Mouse (Mus musculus) liver, postnatal 0 days (tissue): ENCODE measurements around the gene Hnf1a. TPM values are rescaled to one million over a fixed set of nuclear protein-coding genes. Genes with fewer than 3 reads are reported as not detected.

Experiments
- ATAC-seq: fragments of 200-750 bp; cut with Nextera tagmentation; 2 replicates; pipeline ENCODE4 v1.8.0; 2017; ENCODE audit warnings: mild to moderate bottlenecking, moderate library complexity
- DNase-seq: peaks from one replicate; pipeline ENCODE4 v3.0.0-alpha.2; 2016
- H3K27ac ChIP-seq: fragments of 300-500 bp; sonication (generic); 2 replicates; pipeline ENCODE4 v1.5.1; 2014; ENCODE audit warnings: antibody characterized with exemption, moderate library complexity, mild to moderate bottlenecking, low read depth
- H3K27me3 ChIP-seq: fragments of 300-500 bp; sonication (generic); 2 replicates; pipeline ENCODE4 v1.6.1; 2014; ENCODE audit warnings: low read length, control low read depth, mixed read lengths; ENCODE audit not compliant: insufficient read depth
- H3K36me3 ChIP-seq: fragments of 300-500 bp; sonication (generic); replicated peaks from 2 replicates; pipeline ENCODE4 v1.6.1; 2014; ENCODE audit warnings: mild to moderate bottlenecking, control low read depth, low read length, moderate library complexity, mixed read lengths; ENCODE audit not compliant: insufficient read depth
- H3K4me1 ChIP-seq: fragments of 300-500 bp; sonication (generic); 2 replicates; pipeline ENCODE4 v1.6.1; 2014; ENCODE audit warnings: antibody characterized with exemption, mild to moderate bottlenecking, control low read depth; ENCODE audit not compliant: insufficient read depth
- H3K4me2 ChIP-seq: fragments of 300-500 bp; sonication (generic); 2 replicates; pipeline ENCODE4 v1.6.1; 2014; ENCODE audit warnings: low read depth, mild to moderate bottlenecking, low read length, moderate library complexity, mixed read lengths
- H3K4me3 ChIP-seq: fragments of 300-500 bp; sonication (generic); 2 replicates; pipeline ENCODE4 v1.5.1; 2014; ENCODE audit warnings: low read depth, low read length
- H3K9ac ChIP-seq: fragments of 300-500 bp; sonication (generic); replicated peaks from 2 replicates; pipeline ENCODE4 v1.6.1; 2014; ENCODE audit warnings: mild to moderate bottlenecking, moderate library complexity
- H3K9me3 ChIP-seq: fragments of 300-500 bp; sonication (generic); 2 replicates; pipeline ENCODE4 v1.6.1; 2016; ENCODE audit warnings: mild to moderate bottlenecking, control low read depth, low read length, mixed read lengths
- CTCF ChIP-seq: sonication (generic); IDR thresholded peaks from 2 replicates; pipeline ENCODE4 v1.5.1; 2016; ENCODE audit warnings: antibody characterized with exemption, low read depth
- EP300 ChIP-seq: IDR thresholded peaks from 2 replicates; pipeline ENCODE4 v1.6.1; 2016; ENCODE audit warnings: antibody characterized with exemption, low read depth, mild to moderate bottlenecking
- WGBS: fragments of 180-500 bp; shearing (Covaris S2); extraction: QIAGEN DNeasy Blood & Tissue Kit; methylation state at CpG from one replicate; pipeline ENCODE4 v1.1.7; 2014; ENCODE audit not compliant: insufficient replicate concordance; 5-methylcytosine and 5-hydroxymethylcytosine counted together
- polyA plus RNA-seq: library from polyadenylated mRNA; unstranded; fragments of >200 nt; fragmentation: Nextera tagmentation; extraction: Ambion mirVana; gene quantifications from 2 replicates; pipeline ENCODE4 v1.2.1, GENCODE M21; 2015

Hnf1a gene
- polyA plus RNA-seq, 1 experiment from 2014 or later = 5.6 TPM

DNA sequence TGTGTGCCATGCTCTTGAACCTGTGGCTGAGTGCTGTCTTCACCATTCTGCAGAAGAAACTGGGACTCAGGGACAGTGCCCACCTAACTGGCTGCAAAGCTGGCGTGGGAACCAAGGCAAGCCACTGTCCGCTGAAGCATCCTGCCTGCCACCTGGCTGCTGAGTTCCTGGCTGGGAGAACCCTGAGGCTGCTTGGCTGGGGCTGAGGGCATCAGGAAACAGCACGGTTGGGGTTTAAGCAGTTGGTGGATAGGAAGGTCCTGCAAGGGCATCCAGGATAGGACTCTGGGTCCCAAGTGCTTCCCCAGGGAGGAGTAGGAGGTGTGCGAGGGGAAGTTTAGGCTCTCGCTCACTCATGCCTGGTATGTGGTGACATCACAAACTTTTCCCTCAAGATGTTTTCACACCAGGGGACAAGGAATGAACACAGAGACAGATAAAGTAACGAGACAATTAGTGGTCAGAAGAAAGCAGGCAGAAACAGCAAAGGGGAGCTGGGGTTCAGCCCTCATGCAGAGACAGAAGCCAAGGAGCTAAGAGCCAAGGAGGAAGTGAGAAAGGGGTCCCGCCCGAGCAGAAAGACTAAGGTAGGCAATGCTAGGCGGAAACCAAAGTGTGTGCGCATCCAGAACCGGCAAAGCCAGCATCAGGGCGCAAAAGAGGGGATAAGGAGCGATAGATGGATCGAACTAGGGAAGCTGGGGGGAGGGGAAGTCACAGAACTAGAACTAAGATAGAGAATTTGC lies 3.2 kb downstream of the Hnf1a start:
- Histone ChIP-seq H3K9me3 (no peaks in the 10 kb centered on the region), H3K4me2 (peak overlapping the region; percentile 64), H3K4me3 (no peak overlapping the region), H3K4me1 (peaks cover 16% of the 10 kb centered on the region), H3K9ac (no peak overlapping the region), H3K27me3 (no peaks in the 10 kb centered on the region), H3K36me3 (no peaks in the 10 kb centered on the region), H3K27ac (no peak overlapping the region)
- TF ChIP-seq CTCF = no peak
- TF ChIP-seq EP300 = no peak
- DNase-seq = no peak
- ATAC-seq = no peak
- WGBS = 32% methylated on average over 14 of the region's 14 CpGs

DNA sequence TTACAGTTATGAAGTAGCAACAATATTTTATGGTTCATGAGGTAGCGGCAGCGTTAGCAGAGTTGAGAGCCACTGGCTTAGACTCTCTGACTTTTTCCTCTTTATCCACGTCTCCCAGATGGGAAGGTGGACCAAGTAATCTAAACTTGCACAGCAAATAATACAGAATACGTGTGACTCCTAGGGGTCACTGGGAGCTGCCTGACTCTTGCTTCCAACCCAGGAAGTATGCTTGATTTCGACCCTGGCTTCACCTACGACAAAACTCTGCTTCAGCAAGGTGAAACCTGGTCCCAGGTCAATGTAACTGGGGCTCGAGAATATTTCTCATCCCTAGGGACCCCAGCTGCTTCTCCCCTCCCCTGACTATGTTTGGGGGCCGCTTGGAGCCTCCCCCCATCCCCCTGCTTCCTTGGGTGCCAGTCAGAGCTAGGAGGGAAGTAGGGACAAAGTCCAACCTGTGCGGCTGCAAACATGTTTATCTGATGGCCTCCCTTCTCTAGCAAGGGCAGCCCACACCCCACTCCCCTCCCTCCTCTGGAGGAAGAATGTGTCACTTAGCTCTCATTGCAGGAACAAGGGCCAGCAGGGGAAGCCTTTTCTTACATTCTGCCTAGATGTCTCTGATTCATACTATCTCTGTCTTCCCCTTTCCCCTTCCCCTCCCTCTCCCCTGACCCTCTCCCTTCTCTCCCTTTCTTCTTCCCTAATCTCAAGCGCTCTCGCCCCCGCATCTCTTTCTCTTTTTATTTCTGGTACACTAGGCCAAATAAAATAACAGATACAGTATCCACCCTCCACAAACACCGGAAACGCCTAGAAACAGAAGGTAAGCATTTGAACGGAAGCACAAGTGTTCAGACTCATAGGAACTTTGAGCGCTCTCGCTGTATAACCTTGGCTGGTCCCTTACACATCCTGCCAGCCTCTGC lies 5.7 kb downstream of the Hnf1a start:
- no peaks in the 10 kb centered on the region for H3K36me3 ChIP-seq
- H3K27me3 ChIP-seq = no peaks in the 10 kb centered on the region
- H3K27ac ChIP-seq = peak overlapping the region; percentile 70
- no peaks in the 10 kb centered on the region for H3K9me3 ChIP-seq
- no peak overlapping the region for H3K4me3 ChIP-seq
- peak overlapping the region; percentile 61 for H3K4me2 ChIP-seq
- ATAC-seq = peak; percentile 35; the same call in 1 of the 2 replicates
- no peak for DNase-seq
- WGBS = 36% methylated on average over 17 of the region's 17 CpGs
- peak overlapping the region; percentile 34 for H3K9ac ChIP-seq
- H3K4me1 ChIP-seq = peaks cover 16% of the 10 kb centered on the region
- TF ChIP-seq CTCF = no peak
- no peak for TF ChIP-seq EP300

GRCm38 (mm10) chr5:114964315-114964966 lies 6.5 kb downstream of the Hnf1a start:
- Histone ChIP-seq H3K4me3 (no peak overlapping the region), H3K27ac (peak overlapping the region; percentile 70), H3K27me3 (no peaks in the 10 kb centered on the region), H3K9ac (peak overlapping the region; percentile 34), H3K36me3 (peaks cover 7% of the 10 kb centered on the region; the same call in 1 of the 2 replicates), H3K4me2 (peak overlapping the region; percentile 61), H3K4me1 (peaks cover 16% of the 10 kb centered on the region), H3K9me3 (no peaks in the 10 kb centered on the region)
- TF ChIP-seq EP300 = no peak
- no peak for TF ChIP-seq CTCF
- 36% methylated on average over 7 of the region's 7 CpGs for WGBS
- DNase-seq = peak; percentile 51
- peak; percentile 63 for ATAC-seq

GRCm38 (mm10) chr5:114961590-114962360 lies 9.1 kb downstream of the Hnf1a start:
- 74% methylated on average over 4 of the region's 4 CpGs for WGBS
- Histone ChIP-seq H3K36me3 (peaks cover 7% of the 10 kb centered on the region; the same call in 1 of the 2 replicates), H3K4me2 (no peak overlapping the region), H3K27me3 (no peaks in the 10 kb centered on the region), H3K4me3 (no peak overlapping the region), H3K4me1 (peaks cover 7% of the 10 kb centered on the region), H3K27ac (no peak overlapping the region), H3K9me3 (no peaks in the 10 kb centered on the region), H3K9ac (no peak overlapping the region)
- ATAC-seq (no peak), DNase-seq (no peak)
- no peak for TF ChIP-seq CTCF
- no peak for TF ChIP-seq EP300

DNA sequence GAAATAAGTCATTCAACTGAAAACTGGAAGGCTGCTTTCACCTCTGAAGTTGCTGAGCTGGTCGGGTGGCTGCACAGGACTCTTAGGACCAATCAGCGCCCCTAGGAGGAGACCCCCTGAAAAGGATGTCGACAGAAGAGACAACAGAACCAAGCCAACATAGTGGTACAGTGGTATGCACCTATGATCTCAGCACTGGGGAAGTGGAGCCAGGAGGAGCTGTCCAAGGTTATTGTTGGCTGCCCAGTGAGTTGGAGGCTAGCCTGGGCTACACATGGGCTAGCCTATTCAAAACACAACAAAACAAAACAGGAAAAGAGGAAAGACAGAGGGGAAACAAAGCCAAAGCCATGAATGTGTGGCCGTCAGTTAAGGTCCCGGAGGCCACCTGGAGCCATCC lies 12.8 kb downstream of the Hnf1a start:
- Histone ChIP-seq H3K9ac (no peak overlapping the region), H3K4me3 (no peak overlapping the region), H3K36me3 (peaks cover 10% of the 10 kb centered on the region; the same call in 1 of the 2 replicates), H3K4me1 (no peaks in the 10 kb centered on the region), H3K4me2 (no peak overlapping the region), H3K9me3 (no peaks in the 10 kb centered on the region), H3K27ac (no peak overlapping the region), H3K27me3 (no peaks in the 10 kb centered on the region)
- no peak for ATAC-seq
- no peak for DNase-seq
- WGBS = 83% methylated on average over 5 of the region's 5 CpGs
- no peak for TF ChIP-seq CTCF
- TF ChIP-seq EP300 = no peak
